Mouse (Mus musculus): Measurements from ENCODE around the gene Msrb2. TPM values are rescaled to one million over a fixed set of nuclear protein-coding genes. Genes with fewer than 3 reads are reported as not detected.

The Msrb2 gene
- total RNA-seq, 1 experiment: 17.1 TPM

DNA sequence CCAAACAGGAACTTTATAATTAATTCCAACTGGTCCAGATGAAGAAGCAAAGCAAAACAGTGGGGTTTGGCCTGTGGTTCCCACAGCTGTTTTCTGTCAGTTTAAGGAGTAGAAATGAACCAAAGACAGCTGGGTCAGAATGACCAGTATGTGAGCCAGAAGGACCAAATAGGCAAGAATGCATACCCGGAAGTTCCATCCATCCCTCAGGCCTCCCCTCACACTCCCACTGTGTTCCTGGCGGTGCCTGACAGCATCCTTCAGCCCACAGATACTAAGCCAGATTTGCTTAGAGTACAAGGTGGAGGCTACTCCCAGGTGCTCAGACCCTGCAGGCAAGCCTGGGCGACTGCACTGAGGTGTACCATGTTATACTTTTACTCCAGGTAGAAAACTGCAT lies 35.3 kb downstream of the Msrb2 start:
- in situ Hi-C loops (cut with MboI; ENCODE audit: low sequenced_read_pairs in 2 of 2, unreplicated experiment in 2 of 2): no loop called here
- peak overlapping the region; percentile 12; the same call in 1 of the 2 replicates for H3K27ac ChIP-seq (ENCODE audit: insufficient read depth, low read depth, low read length, poor library complexity, severe bottlenecking)
- no peaks in the 10 kb centered on the region for H3K4me1 ChIP-seq (ENCODE audit: control insufficient read depth in 2 of 2, insufficient read depth in 2 of 2, low read length in 2 of 2, poor library complexity in 1 of 2)
- H3K36me3 ChIP-seq (ENCODE audit: control insufficient read depth, insufficient read depth, low read length, poor library complexity, severe bottlenecking): no peaks in the 10 kb centered on the region
- DNase-seq (ENCODE audit: low read depth, low spot score): no peak
- TF ChIP-seq CHD2 (IDR thresholded peaks at IDR 0.05; ENCODE audit: low read depth, low read length) (no peak), ZNF384 (IDR thresholded peaks at IDR 0.05; ENCODE audit: low read depth, low read length) (no peak), HCFC1 (IDR thresholded peaks at IDR 0.05; ENCODE audit: borderline replicate concordance, insufficient read depth, low read length) (no peak), ZC3H11A (IDR thresholded peaks at IDR 0.05; ENCODE audit: borderline replicate concordance, low read depth, low read length) (no peak), MAFK (IDR thresholded peaks at IDR 0.05; ENCODE audit: insufficient read depth, low read depth, low read length) (no peak)
- no peak overlapping the region for H3K4me3 ChIP-seq (ENCODE audit: insufficient read depth in 1 of 2, low read depth in 1 of 2, low read length in 2 of 2, poor library complexity in 1 of 2, severe bottlenecking in 1 of 2)
- H3K9me3 ChIP-seq (ENCODE audit: control insufficient read depth, insufficient read depth, low read depth, low read length): no peaks in the 10 kb centered on the region
- no peak overlapping the region for H3K9ac ChIP-seq (ENCODE audit: insufficient read depth, low read depth, low read length, poor library complexity, severe bottlenecking)

DNA sequence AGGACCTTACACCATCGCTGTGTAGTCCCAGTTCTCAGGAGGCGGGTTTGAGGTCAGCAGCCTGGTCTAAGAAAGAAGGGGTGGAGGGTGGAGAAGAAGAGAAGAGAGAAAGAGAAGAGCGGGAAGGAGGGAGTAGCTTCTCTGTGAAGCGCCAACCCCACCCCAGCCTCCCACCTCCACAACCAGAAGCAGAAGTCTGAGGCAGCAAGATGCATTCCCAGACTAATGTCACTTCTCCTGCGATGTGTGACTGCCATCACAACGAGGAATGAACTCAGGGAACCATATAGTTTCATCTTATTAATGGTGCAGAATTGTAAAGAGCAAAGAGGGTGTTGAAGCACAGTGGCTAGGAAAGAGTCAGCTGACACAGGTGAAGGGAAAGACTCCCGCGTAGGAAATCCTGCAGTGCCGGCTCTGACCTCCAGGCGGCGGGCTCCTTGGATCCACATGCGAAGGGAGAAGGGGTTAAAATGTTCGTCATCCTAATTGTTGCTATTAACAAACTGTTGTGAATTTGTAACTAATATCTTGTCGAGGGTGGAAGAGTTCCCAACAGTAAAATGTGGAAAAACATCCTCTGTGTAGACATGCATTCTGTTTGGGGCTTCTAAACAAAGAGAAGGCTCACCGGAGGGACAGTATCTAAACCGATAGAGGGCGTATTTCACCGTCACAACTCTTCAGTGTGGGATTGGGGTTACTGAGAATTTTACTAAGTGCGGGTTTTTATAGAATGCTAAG lies 43.2 kb downstream of the Msrb2 start:
- Histone ChIP-seq H3K4me3 (ENCODE audit: insufficient read depth in 1 of 2, low read depth in 1 of 2, low read length in 2 of 2, poor library complexity in 1 of 2, severe bottlenecking in 1 of 2) (peak overlapping the region in 1 of 2 experiments; percentile 41; a peak in 2 of 4 replicates), H3K9ac (ENCODE audit: insufficient read depth, low read depth, low read length, poor library complexity, severe bottlenecking) (no peak overlapping the region), H3K9me3 (ENCODE audit: control insufficient read depth, insufficient read depth, low read depth, low read length) (no peaks in the 10 kb centered on the region), H3K36me3 (ENCODE audit: control insufficient read depth, insufficient read depth, low read length, poor library complexity, severe bottlenecking) (no peaks in the 10 kb centered on the region), H3K27ac (ENCODE audit: insufficient read depth, low read depth, low read length, poor library complexity, severe bottlenecking) (no peak overlapping the region), H3K4me1 (ENCODE audit: control insufficient read depth in 2 of 2, insufficient read depth in 2 of 2, low read length in 2 of 2, poor library complexity in 1 of 2) (no peaks in the 10 kb centered on the region)
- DNase-seq (ENCODE audit: low read depth, low spot score): peak; percentile 57
- in situ Hi-C loops (cut with MboI; ENCODE audit: low sequenced_read_pairs in 2 of 2, unreplicated experiment in 2 of 2): no loop called here
- TF ChIP-seq CHD2 (IDR thresholded peaks at IDR 0.05; ENCODE audit: low read depth, low read length) (no peak), ZNF384 (IDR thresholded peaks at IDR 0.05; ENCODE audit: low read depth, low read length) (no peak), MAFK (IDR thresholded peaks at IDR 0.05; ENCODE audit: insufficient read depth, low read depth, low read length) (no peak), HCFC1 (IDR thresholded peaks at IDR 0.05; ENCODE audit: borderline replicate concordance, insufficient read depth, low read length) (no peak), ZC3H11A (IDR thresholded peaks at IDR 0.05; ENCODE audit: borderline replicate concordance, low read depth, low read length) (no peak)

DNA sequence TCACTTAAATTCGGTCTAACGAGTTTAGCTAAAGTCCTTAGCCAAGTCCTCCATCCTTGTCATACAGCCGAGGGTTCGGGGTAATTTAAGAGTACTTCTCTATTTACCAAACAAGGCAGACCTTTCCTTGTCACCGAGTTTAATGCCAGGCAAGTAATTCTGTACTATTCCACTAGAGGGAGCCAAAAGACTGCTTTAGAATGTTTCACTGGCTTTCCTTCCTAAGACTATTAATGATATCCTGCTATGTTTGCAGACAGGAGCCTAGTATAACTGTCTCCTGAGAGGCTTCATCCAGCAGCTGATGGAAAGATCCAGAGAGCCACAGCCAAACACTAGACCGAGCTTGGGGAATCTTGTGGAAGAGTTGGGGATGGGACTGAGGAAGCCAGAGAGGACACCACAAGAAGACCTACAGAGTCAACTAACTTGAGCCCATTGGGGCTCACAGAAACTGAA lies 43.9 kb downstream of the Msrb2 start:
- peak; percentile 77; the same call in 1 of the 2 replicates for TF ChIP-seq ZC3H11A (IDR thresholded peaks at IDR 0.05; ENCODE audit: borderline replicate concordance, low read depth, low read length)
- no peak for TF ChIP-seq ZNF384 (IDR thresholded peaks at IDR 0.05; ENCODE audit: low read depth, low read length)
- in situ Hi-C loops (cut with MboI; ENCODE audit: low sequenced_read_pairs in 2 of 2, unreplicated experiment in 2 of 2): no loop called here
- peak overlapping the region in 1 of 2 experiments; percentile 41; a peak in 2 of 4 replicates for H3K4me3 ChIP-seq (ENCODE audit: insufficient read depth in 1 of 2, low read depth in 1 of 2, low read length in 2 of 2, poor library complexity in 1 of 2, severe bottlenecking in 1 of 2)
- H3K4me1 ChIP-seq (ENCODE audit: control insufficient read depth in 2 of 2, insufficient read depth in 2 of 2, low read length in 2 of 2, poor library complexity in 1 of 2): no peaks in the 10 kb centered on the region
- no peak overlapping the region for H3K9ac ChIP-seq (ENCODE audit: insufficient read depth, low read depth, low read length, poor library complexity, severe bottlenecking)
- no peaks in the 10 kb centered on the region for H3K36me3 ChIP-seq (ENCODE audit: control insufficient read depth, insufficient read depth, low read length, poor library complexity, severe bottlenecking)
- H3K27ac ChIP-seq (ENCODE audit: insufficient read depth, low read depth, low read length, poor library complexity, severe bottlenecking): no peak overlapping the region
- no peaks in the 10 kb centered on the region for H3K9me3 ChIP-seq (ENCODE audit: control insufficient read depth, insufficient read depth, low read depth, low read length)
- DNase-seq (ENCODE audit: low read depth, low spot score): peak; percentile 81

- Histone ChIP-seq H3K36me3 (ENCODE audit: control insufficient read depth, insufficient read depth, low read length, poor library complexity, severe bottlenecking) (no peaks in the 10 kb centered on the region), H3K27ac (ENCODE audit: insufficient read depth, low read depth, low read length, poor library complexity, severe bottlenecking) (no peak overlapping the region), H3K4me1 (ENCODE audit: control insufficient read depth in 2 of 2, insufficient read depth in 2 of 2, low read length in 2 of 2, poor library complexity in 1 of 2) (no peaks in the 10 kb centered on the region), H3K9ac (ENCODE audit: insufficient read depth, low read depth, low read length, poor library complexity, severe bottlenecking) (no peak overlapping the region), H3K4me3 (ENCODE audit: insufficient read depth in 1 of 2, low read depth in 1 of 2, low read length in 2 of 2, poor library complexity in 1 of 2, severe bottlenecking in 1 of 2) (no peak overlapping the region), H3K9me3 (ENCODE audit: control insufficient read depth, insufficient read depth, low read depth, low read length) (no peaks in the 10 kb centered on the region)
- DNase-seq (ENCODE audit: low read depth, low spot score): no peak
- TF ChIP-seq CHD2 (IDR thresholded peaks at IDR 0.05; ENCODE audit: low read depth, low read length) (no peak), MAFK (IDR thresholded peaks at IDR 0.05; ENCODE audit: insufficient read depth, low read depth, low read length) (no peak), ZC3H11A (IDR thresholded peaks at IDR 0.05; ENCODE audit: borderline replicate concordance, low read depth, low read length) (no peak)
- in situ Hi-C loops (cut with MboI; ENCODE audit: low sequenced_read_pairs in 2 of 2, unreplicated experiment in 2 of 2): no loop called here
Measured at GRCm38 (mm10) chr2:19416066-19416465, 44.8 kb downstream of the Msrb2 start.
